ENCODE assay signal across 10 mouse cellular contexts in the genomic region with DNA sequence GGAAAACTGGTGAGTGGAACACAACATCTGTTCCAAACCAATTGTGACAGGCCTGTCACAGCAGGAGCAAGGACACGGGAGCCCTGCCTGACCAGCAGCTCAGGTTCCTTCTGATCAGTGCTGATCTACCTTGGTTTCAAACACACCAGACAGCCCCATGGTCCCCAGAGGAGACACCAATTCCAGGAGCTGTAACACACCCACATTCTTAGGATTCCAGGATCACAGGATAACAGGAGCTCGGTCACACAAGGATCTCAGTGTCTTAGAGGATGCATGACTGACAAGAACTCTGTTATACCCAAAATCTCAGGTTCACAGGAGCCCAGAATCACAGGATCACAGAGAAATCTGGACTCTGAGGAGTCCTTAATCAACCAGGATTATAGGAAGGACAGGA. TPM values are rescaled to one million over a fixed set of nuclear protein-coding genes. Genes with fewer than 3 reads are reported as not detected.
DNase-seq lines count a peak whose midpoint lies in the region; ATAC-seq lines count a peak whose summit lies in the region.
"Not testable (repeated sequence)": the region's sequence is repeated elsewhere in the genome, so short reads cannot be mapped to it uniquely, and the experiment has no call there.
"Had no signal": no experiment of that assay in that cellular context is flagged by ENCODE, and none has a peak within 500 bp of the region (broad histone marks: within the 10 kb centered on the region; RNA-seq: fewer than 3 reads in every experiment).

No protein-coding gene starts in this region.

- not testable (repeated sequence) for H3K27ac ChIP-seq in forebrain, embryonic 11.5 days (ENCODE audit: low read depth, low read length); heart, embryonic 13.5 days (replicated peaks); hindbrain, embryonic 15.5 days (replicated peaks); limb, embryonic 11.5 days (replicated peaks; ENCODE audit: low read depth, low read length); midbrain, embryonic 10.5 days (replicated peaks); neural tube, embryonic 13.5 days (replicated peaks)

- not testable (repeated sequence) for H3K9me3 ChIP-seq in forebrain, embryonic 11.5 days (ENCODE audit: control insufficient read depth, low read length); heart, embryonic 13.5 days; hindbrain, embryonic 15.5 days; limb, embryonic 11.5 days (ENCODE audit: control insufficient read depth, low read length); midbrain, embryonic 10.5 days (replicated peaks); neural tube, embryonic 13.5 days

- DNase-seq in ZHBTc4 (ENCODE audit: low read depth, low spot score) = peak; percentile 82
- peak; percentile 48 for DNase-seq in forebrain, embryonic 11.5 days (ENCODE audit: low spot score)
- peak; percentile 20 for DNase-seq in limb, embryonic 11.5 days (ENCODE audit: low spot score)
- not testable (repeated sequence) for DNase-seq in midbrain, embryonic 10.5 days (ENCODE audit: low spot score)

- not testable (repeated sequence) for H3K36me3 ChIP-seq in forebrain, embryonic 11.5 days (ENCODE audit: control insufficient read depth, insufficient read depth, low read length); heart, embryonic 13.5 days; hindbrain, embryonic 15.5 days; limb, embryonic 11.5 days (ENCODE audit: control insufficient read depth, insufficient read depth, low read length); midbrain, embryonic 10.5 days; neural tube, embryonic 13.5 days

- not testable (repeated sequence) for H3K4me3 ChIP-seq in forebrain, embryonic 11.5 days (ENCODE audit: low read depth, low read length); limb, embryonic 11.5 days (ENCODE audit: low read depth, low read length)
- peak overlapping the region; percentile 41 for H3K4me3 ChIP-seq in heart, embryonic 13.5 days
- peak overlapping the region; percentile 34 for H3K4me3 ChIP-seq in hindbrain, embryonic 15.5 days
- H3K4me3 ChIP-seq in midbrain, embryonic 10.5 days = peak overlapping the region; percentile 47; the same call in 1 of the 2 replicates
- peak overlapping the region; percentile 31; the same call in 1 of the 2 replicates for H3K4me3 ChIP-seq in neural tube, embryonic 13.5 days

- not testable (repeated sequence) for H3K4me1 ChIP-seq in forebrain, embryonic 11.5 days (replicated peaks; ENCODE audit: control insufficient read depth, insufficient read depth, low read length); heart, embryonic 13.5 days; hindbrain, embryonic 15.5 days (replicated peaks); limb, embryonic 11.5 days (ENCODE audit: control insufficient read depth, insufficient read depth, low read length); midbrain, embryonic 10.5 days; neural tube, embryonic 13.5 days (replicated peaks)

- not testable (repeated sequence) for H3K9ac ChIP-seq in forebrain, embryonic 11.5 days (ENCODE audit: low read length); hindbrain, embryonic 15.5 days; limb, embryonic 11.5 days (ENCODE audit: low read length); neural tube, embryonic 13.5 days
- peak overlapping the region; percentile 62; the same call in 1 of the 2 replicates for H3K9ac ChIP-seq in heart, embryonic 13.5 days

- ATAC-seq in forebrain, embryonic 11.5 days (replicated peaks; ENCODE audit: low FRiP score); heart, embryonic 13.5 days (ENCODE audit: extremely low read depth, insufficient number of reproducible peaks, low FRiP score, low TSS enrichment); hindbrain, embryonic 15.5 days (ENCODE audit: low FRiP score, low read depth); limb, embryonic 11.5 days (ENCODE audit: insufficient number of reproducible peaks, low FRiP score, low TSS enrichment, low read depth); neural tube, embryonic 13.5 days (ENCODE audit: low read depth): not testable (repeated sequence)

- H3K27me3 ChIP-seq in forebrain, embryonic 11.5 days (ENCODE audit: control insufficient read depth, insufficient read depth, low read length); heart, embryonic 13.5 days (replicated peaks); hindbrain, embryonic 15.5 days; limb, embryonic 11.5 days (ENCODE audit: control insufficient read depth, insufficient read depth, low read length); midbrain, embryonic 10.5 days (ENCODE audit: low read depth, poor library complexity, severe bottlenecking); neural tube, embryonic 13.5 days: not testable (repeated sequence)

- WGBS in forebrain, embryonic 11.5 days = 46% methylated on average over 2 of the region's 2 CpGs
- 23% methylated on average over 2 of the region's 2 CpGs for WGBS in heart, embryonic 13.5 days
- WGBS in hindbrain, embryonic 15.5 days = 30% methylated on average over 2 of the region's 2 CpGs
- WGBS in limb, embryonic 11.5 days = 23% methylated on average over 2 of the region's 2 CpGs
- 32% methylated on average over 2 of the region's 2 CpGs for WGBS in midbrain, embryonic 10.5 days
- 48% methylated on average over 2 of the region's 2 CpGs for WGBS in neural tube, embryonic 13.5 days

- H3K4me2 ChIP-seq in forebrain, embryonic 11.5 days (ENCODE audit: low read depth, low read length, severe bottlenecking) = not testable (repeated sequence)
- peak overlapping the region; percentile 58 for H3K4me2 ChIP-seq in heart, embryonic 13.5 days
- peak overlapping the region; percentile 53 for H3K4me2 ChIP-seq in hindbrain, embryonic 15.5 days
- H3K4me2 ChIP-seq in limb, embryonic 11.5 days (ENCODE audit: low read depth, severe bottlenecking) = 0 out of 2 replicates have a peak overlapping the region, but pooled peaks have one; percentile 20
- H3K4me2 ChIP-seq in neural tube, embryonic 13.5 days = peak overlapping the region; percentile 50

RNA-seq across cellular contexts. Expression of a gene that starts 0.4 kb away (rescaled TPM):
- polyA plus RNA-seq in forebrain, embryonic 11.5 days (2014; fragmentation: Nextera tagmentation; extraction: Ambion mirVana) = 3.2 and 4.7 TPM in 2 replicates
- polyA plus RNA-seq in heart, embryonic 13.5 days (2015; fragmentation: Nextera tagmentation; extraction: Ambion mirVana) = 2.5 and 2.8 TPM in 2 replicates
- 2.9 TPM in 2 replicates for polyA plus RNA-seq in hindbrain, embryonic 15.5 days (2015; fragmentation: Nextera tagmentation; extraction: Ambion mirVana)
- polyA plus RNA-seq in limb, embryonic 11.5 days (2014; fragmentation: Nextera tagmentation; extraction: Ambion mirVana) = 2.9 and 4.4 TPM in 2 replicates
- 2.1 and 2.6 TPM in 2 replicates for polyA plus RNA-seq in midbrain, embryonic 10.5 days (2016; fragmentation: Nextera tagmentation; extraction: Ambion mirVana)
- polyA plus RNA-seq in neural tube, embryonic 13.5 days (2015; fragmentation: Nextera tagmentation; extraction: Ambion mirVana) = 3.7 and 4.6 TPM in 2 replicates
- polyA plus RNA-seq: adrenal gland, adult 2 months had no signal

RNA-seq across cellular contexts. Expression of a gene that starts 58.8 kb away (rescaled TPM):
- polyA plus RNA-seq in forebrain, embryonic 11.5 days (2014; fragmentation: Nextera tagmentation; extraction: Ambion mirVana) = 0.69 TPM in 1 of 2 replicates, not detected in the other
- 0.62 and 0.94 TPM in 2 replicates for polyA plus RNA-seq in heart, embryonic 13.5 days (2015; fragmentation: Nextera tagmentation; extraction: Ambion mirVana)
- polyA plus RNA-seq in hindbrain, embryonic 15.5 days (2015; fragmentation: Nextera tagmentation; extraction: Ambion mirVana) = 0.32 TPM in 1 of 2 replicates, not detected in the other
- not detected in 2 replicates for polyA plus RNA-seq in limb, embryonic 11.5 days (2014; fragmentation: Nextera tagmentation; extraction: Ambion mirVana)
- polyA plus RNA-seq in midbrain, embryonic 10.5 days (2016; fragmentation: Nextera tagmentation; extraction: Ambion mirVana) = 0.20 and 0.48 TPM in 2 replicates
- not detected in 2 replicates for polyA plus RNA-seq in neural tube, embryonic 13.5 days (2015; fragmentation: Nextera tagmentation; extraction: Ambion mirVana)
- polyA plus RNA-seq: adrenal gland, adult 2 months; Patski; thymus, postnatal 0 days had no signal
